Mouse (Mus musculus) kidney, postnatal 0 days (tissue): Measurements from ENCODE around the gene Unc93b1. TPM values are rescaled to one million over a fixed set of nuclear protein-coding genes. Genes with fewer than 3 reads are reported as not detected.
A peak's percentile ranks its signal among the peaks of the same experiment; 100 is the strongest.
"Not testable (repeated sequence)": the region's sequence is repeated elsewhere in the genome, so short reads cannot be mapped to it uniquely, and the experiment has no call there.

Source experiments
- ATAC-seq: fragments of 200-750 bp; cut with Nextera tagmentation; replicated peaks from 2 replicates; pipeline ENCODE4 v1.8.0; 2017; ENCODE audit warnings: low read depth, moderate number of reproducible peaks, moderate TSS enrichment, moderate library complexity; ENCODE audit not compliant: low FRiP score
- DNase-seq: peaks from one replicate; pipeline ENCODE4 v3.0.0-alpha.2; 2016; ENCODE audit warnings: low spot score
- H3K27ac ChIP-seq: fragments of 300-500 bp; sonication (generic); 2 replicates; pipeline ENCODE4 v1.5.1; 2014; ENCODE audit warnings: mild to moderate bottlenecking
- H3K27me3 ChIP-seq: fragments of 300-500 bp; sonication (generic); 2 replicates; pipeline ENCODE4 v1.6.1; 2014; ENCODE audit warnings: low read length, mixed read lengths; ENCODE audit not compliant: insufficient read depth
- H3K36me3 ChIP-seq: fragments of 300-500 bp; sonication (generic); 2 replicates; pipeline ENCODE4 v1.6.1; 2014; ENCODE audit warnings: low read length, mixed read lengths; ENCODE audit not compliant: insufficient read depth
- H3K4me1 ChIP-seq: fragments of 300-500 bp; sonication (generic); replicated peaks from 2 replicates; pipeline ENCODE4 v1.6.1; 2014; ENCODE audit warnings: antibody characterized with exemption, low read length, mixed read lengths; ENCODE audit not compliant: insufficient read depth
- H3K4me2 ChIP-seq: fragments of 300-500 bp; sonication (generic); 2 replicates; pipeline ENCODE4 v1.6.1; 2014; ENCODE audit warnings: mild to moderate bottlenecking, low read length, moderate library complexity, mixed read lengths
- H3K4me3 ChIP-seq: fragments of 300-500 bp; sonication (generic); replicated peaks from 2 replicates; pipeline ENCODE4 v1.5.1; 2014; ENCODE audit warnings: low read depth, low read length
- H3K9ac ChIP-seq: fragments of 300-500 bp; sonication (generic); 2 replicates; pipeline ENCODE4 v1.6.1; 2014; ENCODE audit warnings: low read depth, low read length
- H3K9me3 ChIP-seq: fragments of 300-500 bp; sonication (generic); replicated peaks from 2 replicates; pipeline ENCODE4 v1.6.1; 2016; ENCODE audit warnings: low read length, inconsistent platforms, mixed read lengths
- CTCF ChIP-seq: IDR thresholded peaks from 2 replicates; pipeline ENCODE4 v1.5.1; 2016; ENCODE audit warnings: antibody characterized with exemption, low read depth, mild to moderate bottlenecking, moderate library complexity
- WGBS: fragments of 180-500 bp; shearing (Covaris S2); extraction: QIAGEN DNeasy Blood & Tissue Kit; methylation state at CpG from one replicate; pipeline ENCODE4 v1.1.7; 2014; 5-methylcytosine and 5-hydroxymethylcytosine counted together
- polyA plus RNA-seq: library from polyadenylated mRNA; unstranded; fragments of >200 nt; fragmentation: Nextera tagmentation; extraction: Ambion mirVana; gene quantifications from 2 replicates; pipeline ENCODE4 v1.2.1, GENCODE M21; 2015

The Unc93b1 gene
- polyA plus RNA-seq, 1 experiment from 2014 or later: 24.2 TPM

GRCm38 (mm10) chr19:3959030-3959429 lies 24.0 kb downstream of the Unc93b1 start:
- Histone ChIP-seq H3K4me2 (no peak overlapping the region), H3K4me1 (no peaks in the 10 kb centered on the region), H3K36me3 (no peaks in the 10 kb centered on the region), H3K9me3 (no peaks in the 10 kb centered on the region), H3K27me3 (no peaks in the 10 kb centered on the region), H3K27ac (no peak overlapping the region), H3K9ac (no peak overlapping the region), H3K4me3 (no peak overlapping the region)
- DNase-seq (no peak), ATAC-seq (no peak)
- TF ChIP-seq CTCF: no peak

DNA sequence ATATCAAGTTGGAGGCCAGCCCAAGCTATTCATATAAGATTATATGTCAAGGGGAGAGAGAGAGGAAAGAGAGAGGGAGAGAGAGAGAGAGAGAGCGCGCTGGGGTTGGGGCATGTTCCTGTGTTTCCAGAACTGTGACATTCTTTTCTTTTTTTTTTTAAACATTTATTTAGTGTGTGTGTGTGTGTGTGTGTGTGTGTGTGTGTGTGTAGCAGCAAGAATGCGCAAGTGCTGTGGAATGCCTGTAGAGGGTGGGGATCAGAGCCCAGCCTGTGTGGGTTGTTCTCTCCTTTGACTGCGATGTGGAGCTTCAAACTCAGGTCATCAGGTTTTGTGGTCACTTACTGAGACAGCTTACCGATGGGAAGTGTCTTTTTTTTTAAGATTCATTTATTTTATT lies 25.2 kb downstream of the Unc93b1 start:
- H3K4me1 ChIP-seq: no peaks in the 10 kb centered on the region
- no peak overlapping the region for H3K4me3 ChIP-seq
- WGBS: 81% methylated on average over 5 of the region's 5 CpGs
- H3K27ac ChIP-seq: no peak overlapping the region
- DNase-seq (no peak), ATAC-seq (no peak)
- H3K9me3 ChIP-seq: no peaks in the 10 kb centered on the region
- no peak for TF ChIP-seq CTCF
- no peak overlapping the region for H3K4me2 ChIP-seq
- H3K27me3 ChIP-seq: no peaks in the 10 kb centered on the region
- H3K9ac ChIP-seq: no peak overlapping the region
- H3K36me3 ChIP-seq: no peaks in the 10 kb centered on the region

DNA sequence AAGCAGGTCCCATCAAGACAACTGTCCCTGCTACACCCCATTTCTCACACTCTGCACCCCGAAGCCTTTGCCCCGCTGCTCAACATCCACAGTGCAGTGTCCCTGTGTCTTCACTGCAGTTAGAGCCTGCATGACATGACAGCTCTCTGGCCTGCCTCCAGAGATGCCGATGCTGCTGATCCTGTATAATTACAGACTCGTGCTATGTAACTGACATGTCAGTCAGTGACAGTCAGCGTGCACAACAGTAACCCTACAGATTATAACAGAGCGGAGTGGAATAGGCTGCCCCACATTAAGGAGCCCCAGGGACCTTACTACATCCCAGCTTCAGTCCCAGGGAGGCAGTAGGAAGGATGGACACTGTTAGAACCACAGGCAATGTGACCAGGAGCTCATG lies 26.8 kb downstream of the Unc93b1 start:
- H3K4me2 ChIP-seq, H3K27ac ChIP-seq, ATAC-seq, DNase-seq, H3K36me3 ChIP-seq, H3K9me3 ChIP-seq, H3K27me3 ChIP-seq, H3K4me3 ChIP-seq, H3K4me1 ChIP-seq, H3K9ac ChIP-seq: not testable (repeated sequence)
- 74% methylated on average over 6 of the region's 6 CpGs for WGBS

DNA sequence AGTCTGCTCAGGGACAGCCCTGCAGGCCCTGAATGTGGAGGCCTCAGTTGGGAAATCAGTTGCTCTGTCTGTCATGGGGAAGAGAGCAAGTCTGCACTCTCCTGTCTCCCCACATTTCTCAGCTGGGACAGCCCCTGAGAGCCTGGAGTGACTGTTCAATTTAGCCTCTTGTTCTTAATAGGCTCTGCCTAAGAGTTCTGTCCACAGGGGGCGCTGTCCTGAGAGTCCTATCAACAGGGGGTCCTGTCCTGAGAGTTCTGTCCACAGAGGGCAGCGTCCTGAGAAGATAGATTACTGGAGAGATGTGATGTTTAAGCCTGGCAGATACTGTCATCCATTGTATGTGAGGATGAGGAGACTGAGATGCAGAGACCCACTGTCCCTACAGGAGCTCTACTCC lies 27.5 kb downstream of the Unc93b1 start:
- Histone ChIP-seq H3K27me3 (no peaks in the 10 kb centered on the region), H3K4me2 (no peak overlapping the region), H3K9ac (no peak overlapping the region), H3K4me3 (no peak overlapping the region), H3K27ac (no peak overlapping the region), H3K36me3 (no peaks in the 10 kb centered on the region), H3K4me1 (no peaks in the 10 kb centered on the region), H3K9me3 (no peaks in the 10 kb centered on the region)
- DNase-seq: peak; percentile 49
- 18% methylated on average over 2 of the region's 2 CpGs for WGBS
- peak; percentile 54 for TF ChIP-seq CTCF
- ATAC-seq: no peak

DNA sequence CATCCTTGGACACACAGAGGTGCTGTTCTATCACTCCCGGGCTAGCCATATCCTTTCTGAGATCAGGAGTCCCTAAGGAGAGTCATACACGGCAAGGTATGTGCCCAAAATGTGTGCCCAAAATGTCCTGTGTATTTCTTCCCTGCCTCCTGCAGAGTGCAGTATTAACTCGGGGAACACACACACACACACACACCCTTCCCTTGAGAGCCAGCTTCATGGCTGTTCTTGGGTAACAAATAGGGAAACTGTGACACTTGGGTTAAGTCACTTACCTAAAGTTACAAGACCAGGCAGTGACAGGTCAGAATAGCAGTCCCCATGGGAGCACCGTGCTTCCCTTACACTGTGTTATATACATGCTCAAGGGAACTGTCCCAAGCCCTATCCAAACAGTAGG lies 29.0 kb downstream of the Unc93b1 start:
- no peak for DNase-seq
- 70% methylated on average over 4 of the region's 4 CpGs for WGBS

GRCm38 (mm10) chr19:3966330-3967075 lies 31.5 kb downstream of the Unc93b1 start:
- TF ChIP-seq CTCF: peak; percentile 47
- no peaks in the 10 kb centered on the region for H3K9me3 ChIP-seq
- DNase-seq: no peak
- ATAC-seq: no peak
- no peaks in the 10 kb centered on the region for H3K36me3 ChIP-seq
- H3K4me1 ChIP-seq: no peaks in the 10 kb centered on the region
- no peak overlapping the region for H3K27ac ChIP-seq
- H3K27me3 ChIP-seq: no peaks in the 10 kb centered on the region
- H3K9ac ChIP-seq: no peak overlapping the region
- no peak overlapping the region for H3K4me3 ChIP-seq
- WGBS: 71% methylated on average over 11 of the region's 11 CpGs
- H3K4me2 ChIP-seq: no peak overlapping the region

More for the DNA sequence above, 29.0 kb downstream of the Unc93b1 start:
- H3K27ac ChIP-seq: no peak overlapping the region
- H3K4me2 ChIP-seq: no peak overlapping the region
- no peaks in the 10 kb centered on the region for H3K9me3 ChIP-seq
- no peaks in the 10 kb centered on the region for H3K36me3 ChIP-seq
- peak; percentile 18; the same call in 1 of the 2 replicates for TF ChIP-seq CTCF
- no peaks in the 10 kb centered on the region for H3K4me1 ChIP-seq
- H3K27me3 ChIP-seq: no peaks in the 10 kb centered on the region
- no peak overlapping the region for H3K4me3 ChIP-seq
- no peak for ATAC-seq
- H3K9ac ChIP-seq: no peak overlapping the region

DNA sequence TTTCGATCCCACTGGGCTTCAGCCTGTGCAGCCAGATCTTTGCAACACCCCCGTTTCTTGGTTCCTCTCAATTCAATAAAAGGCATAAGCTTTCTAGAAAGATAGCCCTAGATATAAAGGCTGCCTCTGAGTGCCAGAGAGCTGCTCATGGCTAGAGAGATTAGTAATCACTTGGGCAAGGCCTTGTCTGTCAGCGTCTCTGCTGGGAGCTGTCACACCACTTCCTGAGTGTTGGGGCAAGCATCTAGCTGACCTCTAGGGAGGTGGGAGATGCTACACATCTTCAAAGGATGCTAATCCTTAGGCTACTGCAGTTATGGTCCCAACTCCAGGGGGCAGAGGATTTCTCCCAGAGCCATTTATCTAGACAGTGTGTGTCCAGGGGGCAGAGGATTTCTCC lies 32.3 kb downstream of the Unc93b1 start:
- 52% methylated on average over 3 of the region's 3 CpGs for WGBS

More for the DNA sequence above, 32.3 kb downstream of the Unc93b1 start:
- no peak for DNase-seq
- Histone ChIP-seq H3K4me2 (no peak overlapping the region), H3K36me3 (no peaks in the 10 kb centered on the region), H3K9ac (no peak overlapping the region), H3K27me3 (no peaks in the 10 kb centered on the region), H3K9me3 (no peaks in the 10 kb centered on the region), H3K27ac (no peak overlapping the region), H3K4me3 (no peak overlapping the region), H3K4me1 (no peaks in the 10 kb centered on the region)
- ATAC-seq: no peak
- TF ChIP-seq CTCF: no peak
